Mouse (Mus musculus) midbrain, embryonic 14.5 days (tissue): Measurements from ENCODE around the gene Cryz. TPM values are rescaled to one million over a fixed set of nuclear protein-coding genes. Genes with fewer than 3 reads are reported as not detected.

Source experiments
- ATAC-seq: fragments of 200-750 bp; cut with Nextera tagmentation; 2 replicates; pipeline ENCODE4 v1.8.0; 2017; ENCODE audit warnings: moderate number of reproducible peaks, moderate library complexity; ENCODE audit not compliant: low FRiP score, low TSS enrichment
- DNase-seq: peaks from one replicate; pipeline ENCODE4 v3.0.0-alpha.2; 2015
- H3K27ac ChIP-seq: fragments of 300-500 bp; sonication (generic); replicated peaks from 2 replicates; pipeline ENCODE4 v1.5.1; 2014; ENCODE audit warnings: mild to moderate bottlenecking, low read depth, low read length, moderate library complexity
- H3K27me3 ChIP-seq: fragments of 300-500 bp; sonication (generic); 2 replicates; pipeline ENCODE4 v1.6.1; 2014; ENCODE audit warnings: low read length, control low read depth, mixed read lengths; ENCODE audit not compliant: control insufficient read depth, insufficient read depth
- H3K36me3 ChIP-seq: fragments of 300-500 bp; sonication (generic); 2 replicates; pipeline ENCODE4 v1.6.1; 2014; ENCODE audit warnings: low read length, control low read depth; ENCODE audit not compliant: control insufficient read depth, insufficient read depth
- H3K4me1 ChIP-seq: fragments of 300-500 bp; sonication (generic); 2 replicates; pipeline ENCODE4 v1.6.1; 2014; ENCODE audit warnings: mild to moderate bottlenecking, antibody characterized with exemption, low read length, control low read depth; ENCODE audit not compliant: control insufficient read depth, insufficient read depth
- H3K4me2 ChIP-seq: fragments of 300-500 bp; sonication (generic); 2 replicates; pipeline ENCODE4 v1.6.1; 2014; ENCODE audit warnings: mild to moderate bottlenecking, low read length, moderate library complexity
- H3K4me3 ChIP-seq: fragments of 300-500 bp; sonication (generic); replicated peaks from 2 replicates; pipeline ENCODE4 v1.5.1; 2014; ENCODE audit warnings: low read depth, low read length
- H3K9ac ChIP-seq: fragments of 300-500 bp; sonication (generic); replicated peaks from 2 replicates; pipeline ENCODE4 v1.6.1; 2014; ENCODE audit warnings: mild to moderate bottlenecking, low read length, moderate library complexity
- H3K9me3 ChIP-seq: fragments of 300-500 bp; sonication (generic); 2 replicates; pipeline ENCODE4 v1.6.1; 2016; ENCODE audit warnings: low read length, control low read depth, mixed read lengths; ENCODE audit not compliant: control insufficient read depth
- WGBS: fragments of 180-500 bp; shearing (Covaris S2); extraction: QIAGEN DNeasy Blood & Tissue Kit; methylation state at CpG from one replicate; pipeline ENCODE4 v1.1.7; 2014; 5-methylcytosine and 5-hydroxymethylcytosine counted together
- polyA plus RNA-seq: library from polyadenylated mRNA; unstranded; fragments of >200 nt; fragmentation: Nextera tagmentation; extraction: Ambion mirVana; gene quantifications from 2 replicates; pipeline ENCODE4 v1.2.1, GENCODE M21; 2014

Gene Cryz
- polyA plus RNA-seq, 1 experiment from 2014 or later: 13.9 TPM

DNA sequence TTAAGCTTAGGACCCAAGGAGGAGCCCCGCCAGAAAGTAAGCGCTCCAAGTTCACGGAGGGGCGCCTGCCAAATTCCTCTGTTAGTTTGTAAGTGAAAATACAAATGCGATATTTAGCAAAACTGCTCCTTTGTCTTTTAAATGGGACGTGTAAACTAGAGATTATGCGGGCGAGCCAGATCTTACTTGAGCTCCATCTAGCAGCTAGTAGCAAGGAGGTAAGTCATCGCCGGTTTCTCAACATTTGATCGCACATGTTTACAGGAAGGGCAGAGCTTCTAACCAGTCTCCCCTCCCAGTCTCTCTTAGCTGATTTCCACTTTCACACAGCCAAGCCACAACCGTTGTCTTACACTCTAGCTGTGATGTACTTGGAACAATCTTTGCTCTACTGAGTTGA is 25.7 kb upstream of the Cryz start:
- Histone ChIP-seq H3K36me3 (no peaks in the 10 kb centered on the region), H3K4me3 (0 out of 2 replicates have a peak overlapping the region, but pooled peaks have one; percentile 13), H3K4me1 (peaks cover 12% of the 10 kb centered on the region; the same call in 1 of the 2 replicates), H3K9ac (no peak overlapping the region), H3K4me2 (peak overlapping the region; percentile 37), H3K27ac (no peak overlapping the region), H3K9me3 (no peaks in the 10 kb centered on the region), H3K27me3 (peaks cover 2% of the 10 kb centered on the region)
- DNase-seq (peak; percentile 51), ATAC-seq (no peak)
- 7% methylated on average over 12 of the region's 12 CpGs for WGBS

DNA sequence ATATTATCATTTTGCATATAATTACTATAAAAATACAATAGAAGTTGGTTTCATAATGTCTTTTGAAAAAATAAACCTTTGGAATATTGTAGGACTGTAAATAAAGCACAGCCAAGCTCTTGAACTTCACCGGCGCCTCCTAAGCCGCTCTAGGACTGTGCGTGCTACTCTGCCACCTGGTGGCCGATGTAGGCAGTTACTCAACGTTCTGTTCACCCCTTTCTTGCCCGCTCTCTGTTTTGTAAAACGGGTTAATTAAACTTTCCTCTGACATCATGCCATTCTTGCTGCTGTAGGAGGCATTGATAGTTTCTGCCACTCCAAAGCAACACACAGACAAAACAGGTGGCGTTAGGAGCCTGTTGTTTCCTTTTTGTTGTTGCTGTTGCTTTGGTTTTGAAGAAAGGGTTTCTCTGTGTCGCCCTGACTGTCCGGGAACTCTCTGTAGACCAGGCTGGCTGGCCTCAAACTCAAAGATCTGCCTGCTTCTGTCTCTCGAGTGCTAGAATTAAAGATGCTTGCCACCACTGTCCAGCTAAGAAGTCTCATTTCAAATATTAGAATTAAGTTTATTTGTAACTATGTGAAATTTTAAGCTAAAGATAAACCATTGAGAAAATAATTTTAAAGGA is 24.1 kb upstream of the Cryz start:
- Histone ChIP-seq H3K4me2 (peak overlapping the region; percentile 25; the same call in 1 of the 2 replicates), H3K9me3 (no peaks in the 10 kb centered on the region), H3K36me3 (no peaks in the 10 kb centered on the region), H3K4me3 (no peak overlapping the region), H3K27ac (no peak overlapping the region), H3K27me3 (peaks cover 2% of the 10 kb centered on the region), H3K4me1 (peaks cover 12% of the 10 kb centered on the region; the same call in 1 of the 2 replicates), H3K9ac (no peak overlapping the region)
- DNase-seq (peak; percentile 95), ATAC-seq (peak; percentile 81)
- WGBS: 12% methylated on average over 12 of the region's 12 CpGs

DNA sequence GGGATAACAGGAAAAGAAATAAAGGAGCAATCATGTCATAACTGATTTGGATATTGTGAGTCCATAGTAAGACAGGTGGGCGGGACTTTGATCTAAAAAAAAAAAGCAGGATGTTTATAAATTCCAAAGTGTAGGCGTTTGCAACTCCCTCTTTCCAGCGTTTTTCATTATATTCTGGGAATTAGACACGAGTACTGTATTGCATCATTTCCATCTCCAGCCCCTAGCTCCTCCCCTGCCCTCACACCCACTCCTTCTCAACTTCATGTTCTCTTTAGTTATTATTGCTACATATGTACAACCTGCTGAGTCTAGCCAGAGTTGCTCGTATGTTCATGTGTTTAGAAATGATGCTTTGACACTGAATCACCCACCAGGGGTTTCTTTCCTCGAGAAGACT is 22.8 kb upstream of the Cryz start:
- no peak for ATAC-seq

DNA sequence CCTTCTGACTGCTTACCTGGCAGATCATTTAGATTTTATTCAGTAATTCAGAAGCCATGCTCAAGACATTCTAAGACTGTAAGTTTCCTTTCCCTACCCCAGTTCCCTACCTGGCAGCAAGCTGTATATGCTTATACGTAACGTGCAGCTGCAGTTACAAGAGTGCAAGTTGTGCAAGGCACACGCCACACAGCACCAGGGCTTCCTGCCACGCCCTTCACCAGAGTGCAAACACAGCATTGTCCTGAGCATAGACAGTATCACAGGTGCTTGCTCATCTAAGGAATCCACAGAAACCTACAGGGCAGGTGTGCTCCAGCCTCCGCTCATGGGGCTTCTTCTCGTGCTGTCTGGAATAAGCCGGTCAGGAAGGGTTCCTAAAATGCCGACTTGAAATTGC is 18.6 kb upstream of the Cryz start:
- Histone ChIP-seq H3K4me3 (no peak overlapping the region), H3K9ac (no peak overlapping the region), H3K27ac (no peak overlapping the region), H3K36me3 (peaks cover 18% of the 10 kb centered on the region), H3K4me1 (no peaks in the 10 kb centered on the region), H3K9me3 (no peaks in the 10 kb centered on the region), H3K4me2 (no peak overlapping the region), H3K27me3 (no peaks in the 10 kb centered on the region)
- 95% methylated on average over 8 of the region's 8 CpGs for WGBS
- DNase-seq (no peak), ATAC-seq (no peak)

More for the DNA sequence above, 22.8 kb upstream of the Cryz start:
- Histone ChIP-seq H3K27ac (no peak overlapping the region), H3K27me3 (peaks cover 2% of the 10 kb centered on the region; the same call in 1 of the 2 replicates), H3K36me3 (peaks cover 1% of the 10 kb centered on the region), H3K4me1 (peaks cover 12% of the 10 kb centered on the region; the same call in 1 of the 2 replicates), H3K9me3 (no peaks in the 10 kb centered on the region), H3K4me3 (no peak overlapping the region), H3K9ac (no peak overlapping the region), H3K4me2 (no peak overlapping the region)
- no peak for DNase-seq
- 79% methylated on average over 6 of the region's 6 CpGs for WGBS

DNA sequence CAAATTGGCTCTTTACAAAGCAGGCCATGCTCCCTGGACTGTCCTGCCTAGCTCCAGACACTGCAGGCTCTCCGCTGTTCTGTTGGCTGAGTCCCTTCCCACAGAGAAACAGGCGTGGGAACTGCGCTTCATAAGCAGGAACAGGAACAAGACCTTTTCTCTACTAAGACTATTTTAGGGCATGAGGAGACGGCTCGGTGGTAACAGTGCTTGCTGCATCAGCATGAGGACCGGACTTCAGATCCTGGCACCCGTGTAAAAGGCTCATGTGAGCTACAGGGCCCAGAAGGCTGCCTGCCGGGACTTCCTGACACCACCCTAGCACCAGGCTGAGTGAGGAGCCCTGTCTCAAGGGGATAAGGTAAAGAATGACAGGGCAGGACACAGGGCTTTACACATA is 12.2 kb upstream of the Cryz start:
- Histone ChIP-seq H3K4me3 (no peak overlapping the region), H3K36me3 (peaks cover 49% of the 10 kb centered on the region), H3K9ac (no peak overlapping the region), H3K4me1 (no peaks in the 10 kb centered on the region), H3K27ac (no peak overlapping the region), H3K4me2 (no peak overlapping the region), H3K27me3 (no peaks in the 10 kb centered on the region), H3K9me3 (no peaks in the 10 kb centered on the region)
- DNase-seq (no peak), ATAC-seq (no peak)
- WGBS: 96% methylated on average over 8 of the region's 8 CpGs

DNA sequence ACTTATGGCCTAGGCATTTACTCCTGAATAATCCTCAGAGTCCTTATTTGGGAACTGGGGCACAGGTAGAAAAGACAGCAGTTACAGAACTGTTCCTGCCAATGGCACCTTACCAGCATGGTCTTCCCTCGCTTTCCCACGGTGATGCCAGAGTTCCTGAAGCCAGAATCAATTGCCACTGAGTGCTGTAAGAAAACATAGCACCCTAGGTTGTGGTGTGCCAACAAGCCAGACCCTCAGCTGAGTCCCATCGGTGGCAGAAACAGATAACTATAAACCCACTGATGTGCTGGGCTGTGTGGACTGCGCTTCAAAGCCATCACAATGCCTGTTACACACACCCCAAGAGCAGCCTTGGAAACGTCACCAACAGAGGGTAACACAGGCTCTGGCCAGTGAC is 5.5 kb upstream of the Cryz start:
- 95% methylated on average over 5 of the region's 5 CpGs for WGBS
- Histone ChIP-seq H3K27ac (no peak overlapping the region), H3K4me1 (0 out of 2 replicates have a peak, but pooled peaks cover under 1% of the 10 kb centered on the region), H3K9ac (no peak overlapping the region), H3K36me3 (peaks cover 72% of the 10 kb centered on the region), H3K4me2 (no peak overlapping the region), H3K9me3 (no peaks in the 10 kb centered on the region), H3K4me3 (no peak overlapping the region), H3K27me3 (no peaks in the 10 kb centered on the region)
- no peak for DNase-seq
- ATAC-seq: no peak

DNA sequence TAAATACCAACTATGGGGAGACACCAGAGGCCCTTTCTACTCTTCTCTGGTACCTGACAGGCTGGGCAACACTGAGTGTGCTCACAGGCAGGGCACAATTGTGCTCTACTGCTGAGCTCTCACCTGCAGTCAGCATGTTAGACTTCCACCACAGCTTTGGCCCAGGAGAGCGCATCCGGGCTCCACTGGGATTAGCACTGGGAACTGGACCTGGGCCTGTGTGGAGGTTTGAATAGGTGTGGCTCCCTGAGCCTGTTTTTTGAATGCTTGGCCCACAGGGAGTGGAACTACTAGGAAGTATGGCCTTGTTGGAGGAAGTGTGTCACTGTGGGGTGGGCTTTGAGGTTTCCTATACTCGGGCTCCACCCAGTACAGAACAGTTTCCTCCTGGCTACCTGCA is 4.9 kb upstream of the Cryz start:
- Histone ChIP-seq H3K27ac (no peak overlapping the region), H3K36me3 (peaks cover 65% of the 10 kb centered on the region), H3K4me1 (0 out of 2 replicates have a peak, but pooled peaks cover 3% of the 10 kb centered on the region), H3K4me2 (no peak overlapping the region), H3K27me3 (no peaks in the 10 kb centered on the region), H3K9me3 (no peaks in the 10 kb centered on the region), H3K4me3 (no peak overlapping the region), H3K9ac (no peak overlapping the region)
- WGBS: 95% methylated on average over 3 of the region's 3 CpGs
- ATAC-seq (no peak), DNase-seq (no peak)

DNA sequence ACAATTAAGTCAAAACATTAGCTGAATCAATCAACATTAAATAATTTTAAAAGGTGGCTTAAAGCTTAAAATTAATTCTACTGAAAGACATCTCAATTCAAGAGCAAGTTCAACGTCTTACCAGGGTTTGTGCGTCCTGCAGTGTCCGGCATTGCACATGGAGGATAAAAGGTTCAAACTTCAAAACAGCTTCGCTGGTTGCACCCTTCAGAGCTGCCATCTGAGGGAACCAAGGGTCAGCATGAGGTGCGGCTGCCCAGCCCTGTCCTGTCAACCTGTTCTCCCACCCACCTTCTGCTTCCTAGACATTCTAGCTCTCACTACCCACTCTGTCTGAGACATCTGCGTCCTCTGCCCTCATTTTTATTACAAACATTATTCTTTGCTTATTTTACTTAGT is 2.9 kb upstream of the Cryz start:
- Histone ChIP-seq H3K9ac (no peak overlapping the region), H3K36me3 (peaks cover 50% of the 10 kb centered on the region), H3K4me2 (no peak overlapping the region), H3K9me3 (no peaks in the 10 kb centered on the region), H3K4me3 (no peak overlapping the region), H3K27me3 (no peaks in the 10 kb centered on the region), H3K27ac (no peak overlapping the region), H3K4me1 (0 out of 2 replicates have a peak, but pooled peaks cover 9% of the 10 kb centered on the region)
- DNase-seq: no peak
- no peak for ATAC-seq
- 97% methylated on average over 6 of the region's 6 CpGs for WGBS

DNA sequence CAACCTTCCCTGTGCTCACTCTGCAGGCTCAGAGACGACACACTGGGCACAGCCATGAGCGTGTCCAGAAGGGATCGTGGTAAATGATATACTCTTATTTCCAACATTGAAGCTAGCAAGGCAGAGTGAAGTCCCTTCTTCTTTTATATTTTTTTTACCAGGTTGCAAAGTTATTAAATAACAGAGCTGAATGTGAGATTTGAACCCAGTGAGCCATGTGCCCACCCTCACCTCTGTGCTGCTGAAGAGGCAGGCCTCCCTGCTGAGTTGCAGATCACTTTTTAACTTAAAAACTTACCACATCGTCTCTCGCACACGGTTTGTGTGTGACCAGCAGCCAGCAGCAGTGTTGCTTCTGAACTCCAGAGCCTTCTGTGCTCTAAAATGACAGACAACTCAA is 2.4 kb upstream of the Cryz start:
- Histone ChIP-seq H3K4me1 (0 out of 2 replicates have a peak, but pooled peaks cover 9% of the 10 kb centered on the region), H3K4me3 (no peak overlapping the region), H3K9me3 (no peaks in the 10 kb centered on the region), H3K27me3 (no peaks in the 10 kb centered on the region), H3K9ac (no peak overlapping the region), H3K4me2 (no peak overlapping the region), H3K36me3 (peaks cover 50% of the 10 kb centered on the region), H3K27ac (no peak overlapping the region)
- ATAC-seq (no peak), DNase-seq (no peak)
- 98% methylated on average over 6 of the region's 6 CpGs for WGBS
